ENCODE assay signal across 19 mouse cellular contexts in genomic region chr6:134430161-134430799, GRCm38 (mm10). TPM values are rescaled to one million over a fixed set of nuclear protein-coding genes. Genes with fewer than 3 reads are reported as not detected.
DNase-seq lines count a peak whose midpoint lies in the region; ATAC-seq and TF ChIP-seq lines count a peak whose summit lies in the region.
"Had no signal": no experiment of that assay in that cellular context is flagged by ENCODE, and none has a peak within 500 bp of the region (broad histone marks: within the 10 kb centered on the region; RNA-seq: fewer than 3 reads in every experiment).

No protein-coding gene starts in this region.

- H3K27me3 ChIP-seq in kidney, embryonic 14.5 days (ENCODE audit: control insufficient read depth, insufficient read depth, low read length), result no peaks in the 10 kb centered on the region
- no peaks in the 10 kb centered on the region for H3K27me3 ChIP-seq in CH12.LX (replicated peaks)
- H3K27me3 ChIP-seq: forebrain, embryonic 12.5 days; limb, embryonic 12.5 days had no signal

- 80% methylated on average over 9 of the region's 9 CpGs for WGBS in kidney, embryonic 14.5 days

- dilution Hi-C loops in CH12.LX (cut with MboI; ENCODE audit: extremely low pct_ligation_motif_present, extremely low pct_unique_long_range_greater_than_20kb, low sequenced_read_pairs), result no loop called here

- 0 out of 2 replicates have a peak overlapping the region, but pooled peaks have one; percentile 8 for H3K27ac ChIP-seq in kidney, embryonic 14.5 days (ENCODE audit: low read depth, low read length)
- H3K27ac ChIP-seq in CH12.LX (ENCODE audit: insufficient read depth, low read depth), result no peak overlapping the region
- peak overlapping the region; percentile 66; the same call in 1 of the 2 replicates for H3K27ac ChIP-seq in embryonic fibroblast, embryonic 13.5 days (ENCODE audit: insufficient read depth, low read length)
- H3K27ac ChIP-seq: forebrain, embryonic 12.5 days; hindbrain, embryonic 14.5 days; limb, embryonic 12.5 days; macrophage had no signal

- no peaks in the 10 kb centered on the region for H3K79me2 ChIP-seq in CH12.LX (replicated peaks; ENCODE audit: control insufficient read depth, extremely low read depth, insufficient read depth, poor library complexity, severe bottlenecking)

- H3K4me1 ChIP-seq in kidney, embryonic 14.5 days (ENCODE audit: control insufficient read depth, insufficient read depth, low read length), result peaks cover 6% of the 10 kb centered on the region; the same call in 1 of the 2 replicates
- H3K4me1 ChIP-seq in CH12.LX (ENCODE audit: control insufficient read depth in 1 of 2, insufficient read depth in 2 of 2), result peaks cover 4 to 23% of the 10 kb centered on the region in 2 experiments
- peaks cover 4% of the 10 kb centered on the region for H3K4me1 ChIP-seq in embryonic fibroblast, embryonic 13.5 days (ENCODE audit: control insufficient read depth, insufficient read depth, low read length)

- no peak overlapping the region for H3K9ac ChIP-seq in kidney, embryonic 14.5 days (ENCODE audit: low read depth, low read length)
- H3K9ac ChIP-seq in CH12.LX (ENCODE audit: insufficient read depth, low read depth), result no peak overlapping the region
- H3K9ac ChIP-seq: forebrain, embryonic 12.5 days; hindbrain, embryonic 14.5 days; limb, embryonic 12.5 days had no signal

- no peak for TF ChIP-seq POLR2A in CH12.LX (IDR thresholded peaks at IDR 0.05; ENCODE audit: low read depth, low read length)
- TF ChIP-seq POLR2A in embryonic fibroblast, embryonic 13.5 days (IDR thresholded peaks at IDR 0.05; ENCODE audit: low read depth, low read length), result no peak

- H3K9me3 ChIP-seq in kidney, embryonic 14.5 days (ENCODE audit: control insufficient read depth, low read length), result no peaks in the 10 kb centered on the region
- peaks cover 8% of the 10 kb centered on the region for H3K9me3 ChIP-seq in CH12.LX (replicated peaks; ENCODE audit: low read length)
- H3K9me3 ChIP-seq: forebrain, embryonic 12.5 days; limb, embryonic 12.5 days had no signal

- peak in 1 of 2 experiments; percentile 48; a peak in 2 of 4 replicates for TF ChIP-seq CTCF in CH12.LX (conservative IDR thresholded peaks at IDR 0.05 in 1 of 2, IDR thresholded peaks at IDR 0.05 in 1 of 2; ENCODE audit: low read depth in 2 of 2, low read length in 2 of 2)
- no peak for TF ChIP-seq CTCF in embryonic fibroblast, embryonic 13.5 days (IDR thresholded peaks at IDR 0.05; ENCODE audit: borderline replicate concordance, insufficient read depth, low read length)

- H3K36me3 ChIP-seq in kidney, embryonic 14.5 days (ENCODE audit: control insufficient read depth, insufficient read depth, low read length), result no peaks in the 10 kb centered on the region
- peaks cover 0 to 13% of the 10 kb centered on the region in 2 experiments for H3K36me3 ChIP-seq in CH12.LX (replicated peaks in 1 of 2; ENCODE audit: control insufficient read depth in 1 of 2, insufficient read depth in 1 of 2, low read length in 1 of 2)
- H3K36me3 ChIP-seq: forebrain, embryonic 12.5 days; limb, embryonic 12.5 days had no signal

- no peak overlapping the region for H3K4me3 ChIP-seq in kidney, embryonic 14.5 days (ENCODE audit: low read length)
- H3K4me3 ChIP-seq in CH12.LX (replicated peaks in 1 of 3; ENCODE audit: low read depth in 2 of 3, low read length in 2 of 3, poor library complexity in 1 of 3), result no peak overlapping the region
- no peak overlapping the region for H3K4me3 ChIP-seq in embryonic fibroblast, embryonic 13.5 days (ENCODE audit: insufficient read depth, low read length)
- H3K4me3 ChIP-seq: forebrain, embryonic 12.5 days; limb, embryonic 12.5 days had no signal

- H3K4me2 ChIP-seq in kidney, embryonic 14.5 days (replicated peaks; ENCODE audit: low read depth, low read length), result no peak overlapping the region
- H3K4me2 ChIP-seq in CH12.LX (ENCODE audit: insufficient read depth, low read depth, poor library complexity, severe bottlenecking), result no peak overlapping the region
- H3K4me2 ChIP-seq: forebrain, embryonic 12.5 days; hindbrain, embryonic 14.5 days; limb, embryonic 12.5 days had no signal

- in situ Hi-C loops in CH12.LX (cut with MboI; ENCODE audit: low pct_ligation_motif_present, low pct_unique_long_range_greater_than_20kb, low sequenced_read_pairs), result loop anchor here (5.0 to 25.0 kb wide), 2 partner anchors 187 to 432 kb away; no protein-coding TSS in a partner anchor

- peak; percentile 18 for TF ChIP-seq RAD21 in CH12.LX (IDR thresholded peaks at IDR 0.05; ENCODE audit: low read depth, low read length)

- peak; percentile 46 for ATAC-seq in frontal cortex, adult (ENCODE audit: low TSS enrichment)
- ATAC-seq in kidney, embryonic 14.5 days (ENCODE audit: low FRiP score, low TSS enrichment), result no peak
- ATAC-seq: activated CD4-positive, CD25-positive, alpha-beta regulatory T cell, adult 4 months had no signal

- TF ChIP-seq EP300 in CH12.LX (IDR thresholded peaks at IDR 0.05; ENCODE audit: low read length), result no peak

- no peak for DNase-seq in frontal cortex, postnatal 14 days (ENCODE audit: low spot score in 2 of 2)
- DNase-seq in kidney, postnatal 36 days, result no peak
- DNase-seq in CH12.LX (ENCODE audit: extremely low read depth), result no peak
- DNase-seq in ovary, adult 18-20 months (ENCODE audit: low spot score), result no peak
- no peak for DNase-seq in right cerebral cortex, adult 2 months (ENCODE audit: low spot score in 2 of 2)
- DNase-seq: cerebellum, adult 8-10 months; embryo, embryonic 11 days; layer of hippocampus, postnatal 36 days; midbrain, embryonic 14.5 days had no signal

TF ChIP-seq in CH12.LX, 34 proteins besides CTCF, POLR2A, EP300 and RAD21:
- no peak for TF ChIP-seq CHD1 (IDR thresholded peaks at IDR 0.05; ENCODE audit: low read depth, low read length)
- TF ChIP-seq SMC3 (IDR thresholded peaks at IDR 0.05; ENCODE audit: low read depth, low read length), result 0 out of 2 replicates have a peak, but pooled peaks have one; percentile 17

RNA-seq across cellular contexts. Expression of gene Bcl2l14, which starts 34.2 kb away (rescaled TPM):
- 8.8 and 9.9 TPM in 2 replicates for polyA plus RNA-seq in kidney, embryonic 14.5 days (2014; fragmentation: Nextera tagmentation; extraction: Ambion mirVana)
- total RNA-seq in CH12.LX (2012; rRNA removed) (0.71 and 0.93 TPM in 2 replicates), CH12.LX (2014; rRNA removed) (3.0 and 3.1 TPM in 2 replicates)
- polyA plus RNA-seq in CH12.LX (2012; ENCODE audit: insufficient read length, low read depth), result 3.5 and 4.4 TPM in 2 replicates
- polyA plus RNA-seq in embryonic fibroblast, embryonic 13.5 days (2011; ENCODE audit: insufficient read length, low read depth, missing spikeins), result not detected in 2 replicates
- total RNA-seq: gastrocnemius, postnatal 36 days; layer of hippocampus, postnatal 36 days had no signal
- polyA plus RNA-seq: midbrain, embryonic 14.5 days; neural tube, embryonic 11.5 days had no signal
